Mouse (Mus musculus) G1E (cell line): ENCODE data around the gene Hist2h3c2.

Source experiments
- CTCF ChIP-seq: IDR thresholded peaks from 2 replicates; pipeline ENCODE4 v1.5.1; 2012; ENCODE audit warnings: low read depth, low read length, inconsistent platforms, mixed read lengths
- GATA1 ChIP-seq: IDR thresholded peaks from 2 replicates; pipeline ENCODE4 v1.6.1; 2012; ENCODE audit warnings: borderline replicate concordance, low read length, inconsistent platforms, mixed read lengths
- GATA2 ChIP-seq: IDR thresholded peaks from 2 replicates; pipeline ENCODE4 v1.6.1; 2012; ENCODE audit warnings: low read depth, low read length, inconsistent platforms, borderline replicate concordance
- POLR2AphosphoS5 ChIP-seq: IDR thresholded peaks from 2 replicates; pipeline ENCODE4 v1.6.1; 2012; ENCODE audit warnings: low read depth, low read length, inconsistent platforms; ENCODE audit not compliant: insufficient replicate concordance
- TAL1 ChIP-seq: conservative IDR thresholded peaks from 2 replicates; pipeline ENCODE4 v1.6.1; 2012; ENCODE audit warnings: low read depth, low read length, inconsistent platforms, mixed read lengths

GRCm38 (mm10) chr3:96236834-96237334, 2.0 kb downstream of the Hist2h3c2 start:
- TF ChIP-seq CTCF, result no peak
- no peak for TF ChIP-seq GATA1
- peak; percentile 27; the same call in 1 of the 2 replicates for TF ChIP-seq POLR2AphosphoS5
- TF ChIP-seq TAL1, result no peak
- no peak for TF ChIP-seq GATA2
